Mouse (Mus musculus): ENCODE measurements around the gene Galt. TPM values are rescaled to one million over a fixed set of nuclear protein-coding genes. Genes with fewer than 3 reads are reported as not detected.

Gene Galt
- polyA plus RNA-seq, 1 experiment from 2014 or later, result 75.2 TPM

Other genes starting within 250 kb of the Galt start
- gene 1110017D15Rik, start 237.9 kb upstream of the Galt start, polyA plus RNA-seq (2015; fragmentation: Nextera tagmentation; extraction: Ambion mirVana), result 0.43 and 0.68 TPM in 2 replicates
- gene Fam219a, start 185.7 kb upstream of the Galt start, polyA plus RNA-seq (2015; fragmentation: Nextera tagmentation; extraction: Ambion mirVana), result 2.3 and 2.9 TPM in 2 replicates
- 1.3 and 2.0 TPM in 2 replicates for gene Dnaic1, start 185.5 kb upstream of the Galt start, polyA plus RNA-seq (2015; fragmentation: Nextera tagmentation; extraction: Ambion mirVana)
- 20.2 and 23.9 TPM in 2 replicates for gene Enho, start 114.9 kb upstream of the Galt start, polyA plus RNA-seq (2015; fragmentation: Nextera tagmentation; extraction: Ambion mirVana)
- 8.6 and 8.7 TPM in 2 replicates for gene Cntfr, start 58.1 kb upstream of the Galt start, polyA plus RNA-seq (2015; fragmentation: Nextera tagmentation; extraction: Ambion mirVana)
- 157 and 159 TPM in 2 replicates for gene Il11ra1, start 55.2 kb upstream of the Galt start, polyA plus RNA-seq (2015; fragmentation: Nextera tagmentation; extraction: Ambion mirVana)
- gene Rpp25l, start 41.7 kb upstream of the Galt start, polyA plus RNA-seq (2015; fragmentation: Nextera tagmentation; extraction: Ambion mirVana), result 63.3 and 65.2 TPM in 2 replicates
- 152 and 154 TPM in 2 replicates for gene Dctn3, start 32.1 kb upstream of the Galt start, polyA plus RNA-seq (2015; fragmentation: Nextera tagmentation; extraction: Ambion mirVana)
- gene Arid3c, start 24.1 kb upstream of the Galt start, polyA plus RNA-seq (2015; fragmentation: Nextera tagmentation; extraction: Ambion mirVana), result 0.08 and 0.14 TPM in 2 replicates
- gene Sigmar1, start 929 bp downstream of the Galt start, polyA plus RNA-seq (2015; fragmentation: Nextera tagmentation; extraction: Ambion mirVana), result 58.4 and 64.4 TPM in 2 replicates
- gene Ccl27a, start 19.0 kb downstream of the Galt start, polyA plus RNA-seq (2015; fragmentation: Nextera tagmentation; extraction: Ambion mirVana), result 39.1 and 42.1 TPM in 2 replicates
- gene Gm21541, start 148.4 kb downstream of the Galt start, polyA plus RNA-seq (2015; fragmentation: Nextera tagmentation; extraction: Ambion mirVana), result 8.4 and 14.8 TPM in 2 replicates
- gene Gm20878, start 186.3 kb downstream of the Galt start, polyA plus RNA-seq (2015; fragmentation: Nextera tagmentation; extraction: Ambion mirVana), result 1.2 and 1.5 TPM in 2 replicates
- 0.31 and 0.39 TPM in 2 replicates for gene Fam205a4, start 210.8 kb downstream of the Galt start, polyA plus RNA-seq (2015; fragmentation: Nextera tagmentation; extraction: Ambion mirVana)